Mouse (Mus musculus): ENCODE results near the gene Cacna1b.

DNA sequence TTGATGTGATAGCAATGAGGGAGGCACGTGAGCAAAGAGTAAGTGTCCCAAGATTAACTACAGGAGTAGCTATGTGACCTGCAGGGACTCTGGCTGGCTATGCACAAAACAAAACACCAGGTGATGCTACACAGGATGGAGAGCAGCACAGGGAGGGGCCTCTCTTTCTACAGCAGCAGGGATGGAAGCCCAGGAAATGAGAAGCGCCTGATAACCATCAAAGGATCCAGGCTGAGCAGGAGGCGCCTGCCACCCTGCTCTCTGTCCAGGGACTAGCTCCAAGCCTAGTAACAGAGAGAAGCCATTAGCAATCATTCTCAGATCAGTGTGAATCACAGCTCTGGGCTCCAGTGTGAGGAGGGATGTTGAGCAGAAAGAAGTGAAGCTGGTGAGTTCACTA is 12.9 kb downstream of the Cacna1b start:
- TF ChIP-seq POLR2A (IDR thresholded peaks at IDR 0.05; ENCODE audit: borderline replicate concordance, extremely low read depth, insufficient read depth, insufficient read length, poor library complexity, severe bottlenecking) (no peak), CTCF (IDR thresholded peaks at IDR 0.05; ENCODE audit: borderline replicate concordance, extremely low read depth, insufficient read depth, insufficient read length) (no peak)
